Mouse (Mus musculus) granulocyte monocyte progenitor cell, adult 5-6 weeks (primary cell): ENCODE measurements around the gene Arrdc2. TPM values are rescaled to one million over a fixed set of nuclear protein-coding genes. Genes with fewer than 3 reads are reported as not detected.
A peak's percentile ranks its signal among the peaks of the same experiment; 100 is the strongest.

Experiments used
- ATAC-seq: replicated peaks from 2 replicates; pipeline ENCODE4 v1.8.0; 2016; ENCODE audit warnings: mild to moderate bottlenecking, moderate TSS enrichment, inconsistent platforms; ENCODE audit not compliant: poor library complexity, severe bottlenecking
- total RNA-seq, 2 experiments: library from RNA; stranded (forward) in 1 of 2; stranded (reverse) in 1 of 2; fragments of 200-712, 200-1000 nt in 1 of 2; fragments of >200 nt in 1 of 2; fragmentation: Nextera tagmentation in 1 of 2; gene quantifications; 2 replicates each; pipeline ENCODE4 v1.2.3; 2014 to 2017

Arrdc2 gene
- total RNA-seq, 2 experiments from 2014 or later: 5.0 to 8.7 TPM

GRCm38 (mm10) chr8:70791975-70792691 lies 47.4 kb downstream of the Arrdc2 start:
- peak; percentile 64 for ATAC-seq

- peak; percentile 76 for ATAC-seq
Observed at GRCm38 (mm10) chr8:70791294-70791701, 48.2 kb downstream of the Arrdc2 start.

DNA sequence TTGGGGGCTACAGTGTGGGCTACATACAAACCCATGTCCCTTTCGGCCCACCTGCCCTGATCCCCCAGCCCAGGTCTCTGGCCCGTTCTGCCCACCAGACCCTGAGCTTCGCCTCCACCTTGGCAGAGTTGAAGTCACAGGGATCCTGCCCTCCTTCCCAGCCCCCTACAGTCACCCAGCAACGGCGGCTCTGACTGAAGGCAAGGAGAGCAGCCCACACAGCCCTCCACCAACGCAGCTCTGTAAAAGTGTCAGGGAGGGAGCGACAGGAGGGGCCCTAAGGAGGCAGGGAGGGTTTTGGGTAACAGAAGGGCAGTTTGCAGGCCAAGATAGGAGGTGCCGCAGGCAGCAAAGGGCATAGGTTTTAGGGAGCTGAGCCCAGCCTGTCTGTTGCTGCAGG lies 48.7 kb downstream of the Arrdc2 start:
- no peak for ATAC-seq

- no peak for ATAC-seq
Observed at GRCm38 (mm10) chr8:70789046-70789445, 50.5 kb downstream of the Arrdc2 start.

DNA sequence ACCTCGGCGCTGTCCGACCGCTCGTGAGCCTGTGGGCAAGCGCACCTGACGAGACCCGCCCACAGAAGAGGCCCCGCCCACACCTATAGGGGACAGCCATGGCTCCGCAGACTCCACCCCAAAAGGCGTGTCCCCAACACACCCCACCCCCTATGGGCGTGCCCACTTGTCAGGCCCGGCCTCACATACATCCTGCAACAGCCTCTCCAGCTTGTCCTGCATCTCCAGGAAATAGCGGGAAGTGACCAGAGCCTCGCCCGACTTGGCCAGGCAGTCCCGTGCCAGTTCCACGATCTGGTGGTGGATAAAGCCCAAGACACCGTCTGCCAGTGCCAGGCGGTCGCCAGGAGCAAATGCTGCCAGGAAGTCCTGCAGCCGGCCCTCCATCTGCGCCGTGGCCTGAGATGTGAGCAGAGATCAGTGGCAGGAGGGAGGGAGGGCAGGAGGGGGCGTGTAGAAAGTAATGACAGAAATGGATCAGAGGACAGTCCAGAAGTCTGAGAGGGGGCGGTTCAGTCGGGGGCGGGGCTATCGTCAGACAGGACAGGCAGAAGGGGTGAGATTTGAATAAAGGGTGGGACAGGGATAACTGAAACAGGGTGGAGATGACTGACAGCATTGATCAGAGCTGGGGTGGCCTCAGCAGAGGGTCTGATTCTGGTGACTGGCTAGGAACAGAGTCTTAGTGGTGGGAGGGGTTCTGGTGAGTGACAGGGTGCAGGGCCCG lies 51.4 kb downstream of the Arrdc2 start:
- no peak for ATAC-seq

GRCm38 (mm10) chr8:70787051-70787445 lies 52.5 kb downstream of the Arrdc2 start:
- no peak for ATAC-seq

DNA sequence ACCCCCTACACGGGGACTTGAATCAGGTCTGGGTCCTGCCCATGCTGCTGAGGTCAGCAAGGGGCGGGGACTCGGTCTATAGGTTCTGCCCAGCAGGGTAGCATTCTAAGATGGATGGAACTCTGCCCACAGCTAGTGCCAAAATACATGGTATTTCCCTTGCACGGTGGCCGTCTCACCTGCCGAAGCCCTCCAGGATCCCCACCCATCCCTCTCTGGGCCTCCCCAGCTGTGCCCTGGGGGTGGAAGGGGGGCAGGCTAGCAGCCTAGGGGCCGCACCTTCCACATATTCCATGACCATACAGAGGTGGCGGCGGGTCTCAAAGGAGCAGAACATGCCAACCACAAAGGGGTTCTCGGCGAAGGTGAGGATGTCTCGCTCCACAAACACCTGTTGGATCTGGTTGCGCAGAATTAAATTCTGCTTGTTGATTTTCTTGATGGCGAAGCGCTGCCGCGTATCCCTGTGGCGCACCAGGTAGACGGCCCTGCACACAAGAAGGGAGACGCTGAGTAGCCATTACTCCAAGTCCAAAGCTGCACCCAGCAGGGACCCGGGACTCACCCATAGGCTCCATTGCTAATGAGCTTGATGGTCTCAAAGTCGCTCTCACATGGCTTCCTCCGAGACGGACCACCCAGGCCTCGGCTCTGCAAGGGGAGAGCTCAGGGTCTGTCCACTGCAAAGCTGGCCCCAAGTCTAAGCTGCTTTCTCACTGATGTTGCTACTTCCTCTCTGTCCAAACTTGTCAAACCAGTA lies 53.0 kb downstream of the Arrdc2 start:
- no peak for ATAC-seq

Other genes starting within 250 kb of the Arrdc2 start
- gene Isyna1, start 245.3 kb downstream of the Arrdc2 start, total RNA-seq (2014; fragmentation: Nextera tagmentation): 30.8 and 66.6 TPM in 2 replicates
- 35.2 and 38.6 TPM in 2 replicates for gene Isyna1, start 245.3 kb downstream of the Arrdc2 start, total RNA-seq (2017)
- gene Ssbp4, start 230.8 kb downstream of the Arrdc2 start, total RNA-seq (2014; fragmentation: Nextera tagmentation): 53.8 and 75.4 TPM in 2 replicates
- gene Ssbp4, start 230.8 kb downstream of the Arrdc2 start, total RNA-seq (2017): 35.2 and 87.9 TPM in 2 replicates
- 2.9 and 5.2 TPM in 2 replicates for gene Lrrc25, start 223.6 kb downstream of the Arrdc2 start, total RNA-seq (2014; fragmentation: Nextera tagmentation)
- gene Lrrc25, start 223.6 kb downstream of the Arrdc2 start, total RNA-seq (2017): 1.1 and 3.1 TPM in 2 replicates
- not detected in 2 replicates for gene Gdf15, start 207.3 kb downstream of the Arrdc2 start, total RNA-seq (2014; fragmentation: Nextera tagmentation)
- 0.67 TPM in 1 of 2 replicates, not detected in the other for gene Gdf15, start 207.3 kb downstream of the Arrdc2 start, total RNA-seq (2017)
- gene Pgpep1, start 179.3 kb downstream of the Arrdc2 start, total RNA-seq (2014; fragmentation: Nextera tagmentation): 8.5 and 31.0 TPM in 2 replicates
- 6.5 and 6.9 TPM in 2 replicates for gene Pgpep1, start 179.3 kb downstream of the Arrdc2 start, total RNA-seq (2017)
- 187 and 226 TPM in 2 replicates for gene Lsm4, start 166.5 kb downstream of the Arrdc2 start, total RNA-seq (2014; fragmentation: Nextera tagmentation)
- 247 and 312 TPM in 2 replicates for gene Lsm4, start 166.5 kb downstream of the Arrdc2 start, total RNA-seq (2017)
- gene Jund, start 140.8 kb downstream of the Arrdc2 start, total RNA-seq (2014; fragmentation: Nextera tagmentation): 7.7 and 12.3 TPM in 2 replicates
- 24.6 and 27.0 TPM in 2 replicates for gene Jund, start 140.8 kb downstream of the Arrdc2 start, total RNA-seq (2017)
- gene Iqcn, start 136.3 kb downstream of the Arrdc2 start, total RNA-seq (2014; fragmentation: Nextera tagmentation): not detected in 2 replicates
- not detected in 2 replicates for gene Iqcn, start 136.3 kb downstream of the Arrdc2 start, total RNA-seq (2017)
- not detected in 2 replicates for gene Gm3336, start 121.2 kb downstream of the Arrdc2 start, total RNA-seq (2014; fragmentation: Nextera tagmentation)
- gene Gm3336, start 121.2 kb downstream of the Arrdc2 start, total RNA-seq (2017): not detected in 2 replicates
- gene Pde4c, start 116.0 kb downstream of the Arrdc2 start, total RNA-seq (2014; fragmentation: Nextera tagmentation): not detected in 2 replicates
- gene Pde4c, start 116.0 kb downstream of the Arrdc2 start, total RNA-seq (2017): not detected in 2 replicates
- 5.5 and 10.8 TPM in 2 replicates for gene Rab3a, start 85.0 kb downstream of the Arrdc2 start, total RNA-seq (2014; fragmentation: Nextera tagmentation)
- 0.34 and 1.6 TPM in 2 replicates for gene Rab3a, start 85.0 kb downstream of the Arrdc2 start, total RNA-seq (2017)
- gene Mpv17l2, start 78.8 kb downstream of the Arrdc2 start, total RNA-seq (2014; fragmentation: Nextera tagmentation): 28.6 and 41.1 TPM in 2 replicates
- 9.0 and 9.3 TPM in 2 replicates for gene Mpv17l2, start 78.8 kb downstream of the Arrdc2 start, total RNA-seq (2017)
- 6.6 and 14.0 TPM in 2 replicates for gene Pik3r2, start 63.0 kb downstream of the Arrdc2 start, total RNA-seq (2014; fragmentation: Nextera tagmentation)
- 12.1 and 16.6 TPM in 2 replicates for gene Pik3r2, start 63.0 kb downstream of the Arrdc2 start, total RNA-seq (2017)
- 74.8 and 78.5 TPM in 2 replicates for gene Mast3, start 34.7 kb downstream of the Arrdc2 start, total RNA-seq (2014; fragmentation: Nextera tagmentation)
- 12.4 and 12.5 TPM in 2 replicates for gene Mast3, start 34.7 kb downstream of the Arrdc2 start, total RNA-seq (2017)
- gene Il12rb1, start 31.3 kb downstream of the Arrdc2 start, total RNA-seq (2014; fragmentation: Nextera tagmentation): 0.24 and 0.62 TPM in 2 replicates
- gene Il12rb1, start 31.3 kb downstream of the Arrdc2 start, total RNA-seq (2017): 0.52 and 1.4 TPM in 2 replicates
- 0.30 and 0.49 TPM in 2 replicates for gene Kcnn1, start 23.5 kb upstream of the Arrdc2 start, total RNA-seq (2014; fragmentation: Nextera tagmentation)
- gene Kcnn1, start 23.5 kb upstream of the Arrdc2 start, total RNA-seq (2017): 0.90 and 3.5 TPM in 2 replicates
- gene Ccdc124, start 34.2 kb upstream of the Arrdc2 start, total RNA-seq (2014; fragmentation: Nextera tagmentation): 19.4 and 22.3 TPM in 2 replicates
- gene Ccdc124, start 34.2 kb upstream of the Arrdc2 start, total RNA-seq (2017): 35.9 and 38.9 TPM in 2 replicates
- not detected in 2 replicates for gene Slc5a5, start 53.0 kb upstream of the Arrdc2 start, total RNA-seq (2014; fragmentation: Nextera tagmentation)
- 0.15 TPM in 1 of 2 replicates, not detected in the other for gene Slc5a5, start 53.0 kb upstream of the Arrdc2 start, total RNA-seq (2017)
- 5,658 and 6,549 TPM in 2 replicates for gene Rpl18a, start 57.7 kb upstream of the Arrdc2 start, total RNA-seq (2014; fragmentation: Nextera tagmentation)
- gene Rpl18a, start 57.7 kb upstream of the Arrdc2 start, total RNA-seq (2017): 2,742 and 3,425 TPM in 2 replicates
- 12.1 and 24.0 TPM in 2 replicates for gene Map1s, start 66.2 kb upstream of the Arrdc2 start, total RNA-seq (2014; fragmentation: Nextera tagmentation)
- 7.4 and 7.6 TPM in 2 replicates for gene Map1s, start 66.2 kb upstream of the Arrdc2 start, total RNA-seq (2017)